Mouse (Mus musculus): ENCODE data around the gene Calcrl.

Calcrl gene

DNA sequence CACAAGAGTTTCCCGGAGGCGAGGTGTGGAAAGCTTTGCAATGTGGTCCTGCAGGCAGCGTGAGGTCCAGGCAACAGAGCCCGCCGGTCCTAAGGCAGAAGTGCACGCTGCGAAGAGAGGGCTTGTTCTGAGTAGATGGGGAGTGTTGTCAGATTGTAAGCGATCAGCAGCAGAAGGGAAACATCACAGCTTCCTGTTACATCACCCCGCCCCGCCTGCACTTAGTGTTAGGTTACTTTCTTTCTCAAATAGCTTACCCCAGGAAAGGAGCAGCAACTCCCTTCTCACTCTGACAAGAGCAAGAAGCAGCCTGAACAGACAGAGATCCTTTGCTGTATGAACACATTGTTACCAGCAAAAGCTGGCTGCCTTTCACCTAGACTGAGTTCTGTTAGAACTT, at the start of gene Calcrl:
Gene Calcrl (minus strand): TSS at position 274 of the 400 bp plus-strand sequence.
- CTCF ChIA-PET = interaction anchor here in 1 of 4 experiments (1.1 kb wide), 1 partner anchor 30 kb away, joined by 3 read pairs; no protein-coding TSS in a partner anchor
- POLR2A ChIA-PET = no interaction called here

GRCm38 (mm10) chr2:84474651-84475050, 49.4 kb upstream of the Calcrl start:
- ChIA-PET CTCF (interaction anchor here in 3 of 4 experiments (0.7 to 1.5 kb wide), 7 partner anchors 15 to 424 kb away, joined by 3 to 5 read pairs (median 4); no protein-coding TSS in a partner anchor), POLR2A (interaction anchor here (0.6 to 4.2 kb wide), 22 partner anchors 8 to 586 kb away, joined by 3 to 38 read pairs (median 3); partner anchors contain the start of genes Ctnnd1 (in 1 of the 4) and Slc43a1 (in 1 of the 4))

GRCm38 (mm10) chr2:84473941-84474530, 48.8 kb upstream of the Calcrl start:
- POLR2A ChIA-PET = interaction anchor here in 3 of 4 experiments (0.6 to 4.2 kb wide), 19 partner anchors 8 to 586 kb away, joined by 3 to 38 read pairs (median 4); partner anchors contain the start of genes Ctnnd1 (in 1 of the 3) and Slc43a1 (in 1 of the 3)

GRCm38 (mm10) chr2:84467391-84467790, 42.2 kb upstream of the Calcrl start:
- CTCF ChIA-PET = no interaction called here
- POLR2A ChIA-PET = interaction anchor here in 2 of 4 experiments (0.7 to 1.4 kb wide), 5 partner anchors 10 to 270 kb away, joined by 3 to 5 read pairs (median 3); no protein-coding TSS in a partner anchor

More at GRCm38 (mm10) chr2:84473941-84474530, 48.8 kb upstream of the Calcrl start:
- CTCF ChIA-PET = interaction anchor here in 2 of 4 experiments (0.6 to 1.3 kb wide), 3 partner anchors 19 to 179 kb away, joined by 4 to 5 read pairs (median 4); no protein-coding TSS in a partner anchor

DNA sequence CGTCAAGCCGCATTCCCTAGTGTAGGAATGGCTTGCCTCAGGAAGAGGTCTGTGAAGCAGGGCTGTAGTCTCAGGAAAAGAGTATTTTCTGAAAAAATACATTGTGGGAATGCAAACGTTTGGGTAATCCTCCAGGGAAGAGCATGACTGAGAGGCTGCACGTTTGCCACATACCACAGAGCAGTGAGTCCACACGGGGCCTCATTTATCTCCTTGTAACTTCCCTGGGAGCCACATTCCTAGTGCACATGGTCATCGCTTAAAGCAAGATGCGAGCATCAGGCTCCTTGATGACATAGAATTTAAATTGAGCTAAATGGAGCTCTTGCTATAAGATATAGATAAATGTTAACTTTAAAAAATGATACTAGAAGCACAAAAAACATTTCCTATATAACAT, 39.7 kb upstream of the Calcrl start:
- ChIA-PET CTCF (interaction anchor here in 1 of 4 experiments (0.7 kb wide), 1 partner anchor 11 kb away, joined by 4 read pairs; the partner anchor contains the start of gene Tfpi), POLR2A (interaction anchor here in 2 of 4 experiments (0.9 to 1.5 kb wide), 3 partner anchors 16 to 205 kb away, joined by 3 to 7 read pairs (median 6); no protein-coding TSS in a partner anchor)

DNA sequence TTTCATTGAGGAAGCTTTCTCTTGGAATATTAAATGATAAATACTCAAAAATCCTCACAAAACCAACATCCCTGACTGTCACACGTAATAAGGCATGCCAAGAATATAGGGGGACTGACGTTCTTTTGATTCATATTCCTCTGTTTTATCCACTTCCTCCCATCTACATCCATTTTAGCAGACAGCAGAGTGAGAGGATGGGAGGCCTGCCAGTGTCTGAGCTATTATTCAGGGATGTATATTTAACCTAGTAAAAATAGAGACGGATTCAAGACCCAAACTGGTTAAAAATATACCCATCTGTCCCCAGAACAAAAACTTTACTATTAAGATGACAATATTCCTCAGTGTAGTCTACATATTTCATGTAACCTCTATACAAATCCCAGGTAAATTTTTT, 37.2 kb upstream of the Calcrl start:
- CTCF ChIA-PET = no interaction called here
- POLR2A ChIA-PET = interaction anchor here in 2 of 4 experiments (0.7 to 5.0 kb wide), 4 partner anchors 9 to 199 kb away, joined by 3 to 38 read pairs (median 4); partner anchors contain the start of gene Tfpi (in 1 of the 2)

DNA sequence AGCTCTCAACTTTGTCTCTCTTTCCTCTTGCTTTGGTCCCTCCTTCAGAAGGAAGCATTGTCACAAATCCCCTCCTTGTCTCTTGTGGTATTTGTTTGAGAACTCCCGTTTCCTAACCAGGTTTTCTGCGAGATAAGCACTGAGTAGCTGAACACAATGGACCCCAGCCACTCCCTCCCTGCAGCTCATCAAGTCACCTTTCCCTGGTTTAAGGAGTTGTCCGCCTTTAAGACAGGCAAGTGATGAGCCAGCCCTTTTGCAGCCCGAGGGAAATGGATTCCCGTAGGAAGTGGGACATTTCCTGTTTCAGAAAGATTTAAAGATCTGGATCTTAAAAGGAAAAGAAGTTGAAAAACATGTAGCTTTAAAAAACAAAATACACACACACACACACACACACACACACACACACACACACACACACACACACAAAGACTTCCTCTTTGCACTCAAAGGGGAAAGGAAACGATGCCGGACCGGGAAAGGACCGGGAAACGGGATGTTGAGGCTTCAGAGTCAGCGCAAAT, 34.5 kb upstream of the Calcrl start:
- ChIA-PET CTCF (interaction anchor here (0.6 to 1.8 kb wide), 15 partner anchors 9 to 695 kb away, joined by 3 to 14 read pairs (median 3); partner anchors contain the start of gene Tfpi (in 1 of the 4)), POLR2A (interaction anchor here (0.6 to 5.0 kb wide), 24 partner anchors 9 to 351 kb away, joined by 3 to 38 read pairs (median 4); partner anchors contain the start of genes Ctnnd1 (in 3 of the 4) and Tfpi (in 2 of the 4))

DNA sequence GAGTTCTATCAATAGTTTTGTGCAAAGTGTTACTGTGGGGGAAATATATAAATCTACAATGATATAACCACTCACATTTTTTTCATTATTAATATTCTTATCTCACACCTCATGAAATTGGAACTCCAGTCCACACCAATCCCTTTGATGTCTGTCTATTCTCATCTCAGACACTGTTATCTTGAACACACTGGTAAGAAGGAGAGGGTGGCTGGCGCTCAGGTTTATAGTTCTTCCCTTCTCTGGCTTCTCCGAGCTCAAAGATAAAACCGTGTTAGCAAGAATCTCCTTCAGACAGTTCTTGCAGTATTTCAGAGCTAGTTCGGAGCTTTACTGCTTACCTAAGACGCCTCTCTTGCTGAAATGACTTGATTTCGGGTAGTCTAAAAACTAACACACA, 32.0 kb upstream of the Calcrl start:
- ChIA-PET POLR2A (interaction anchor here in 2 of 4 experiments (0.9 to 2.2 kb wide), 10 partner anchors 10 to 285 kb away, joined by 3 to 6 read pairs (median 3); partner anchors contain the start of gene Tfpi (in 1 of the 2)), CTCF (interaction anchor here in 2 of 4 experiments (0.8 to 1.3 kb wide), 5 partner anchors 20 to 341 kb away, joined by 3 to 6 read pairs (median 3); partner anchors contain the start of genes Ube2l6 (in 2 of the 2) and Tfpi (in 1 of the 2))

GRCm38 (mm10) chr2:84455236-84455799, 30.1 kb upstream of the Calcrl start:
- ChIA-PET POLR2A (interaction anchor here (0.6 to 1.3 kb wide), 10 partner anchors 19 to 203 kb away, joined by 3 to 5 read pairs (median 4); no protein-coding TSS in a partner anchor), CTCF (interaction anchor here (0.6 to 2.1 kb wide), 42 partner anchors 13 to 828 kb away, joined by 3 to 28 read pairs (median 5); partner anchors contain the start of gene Tfpi (in 2 of the 4))

DNA sequence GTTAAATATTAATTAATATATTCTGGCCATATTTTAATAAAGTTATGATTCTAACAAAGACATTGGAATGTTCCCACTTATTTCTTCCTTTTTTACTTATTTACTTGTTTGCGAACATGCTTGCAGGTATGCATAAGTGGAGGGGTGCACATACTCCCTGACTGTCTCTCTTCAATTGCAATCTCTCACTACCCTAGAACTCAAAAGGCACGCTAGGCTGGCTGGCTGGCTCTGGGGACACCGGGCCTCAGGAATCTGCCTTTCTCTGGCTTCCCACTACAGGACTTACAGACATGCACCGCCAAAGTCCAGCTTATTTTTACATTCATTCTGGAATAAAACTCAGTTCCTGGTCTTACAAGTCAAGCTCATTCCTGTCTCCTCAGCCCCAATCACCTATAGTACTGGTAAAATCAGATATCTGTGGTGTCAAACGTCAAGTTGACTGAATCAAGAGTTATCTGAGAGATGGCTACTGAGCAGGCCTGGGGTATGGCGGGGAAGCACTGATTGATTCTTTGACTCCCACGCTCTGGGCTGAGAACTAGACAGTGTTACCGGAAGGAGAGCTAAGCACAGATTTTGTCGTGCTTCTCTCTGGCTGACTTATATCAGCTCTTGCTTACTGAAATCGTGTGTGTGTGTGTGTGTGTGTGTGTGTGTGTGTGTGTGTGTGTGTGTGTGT, 29.5 kb upstream of the Calcrl start:
- ChIA-PET CTCF (interaction anchor here (0.5 to 2.1 kb wide), 70 partner anchors 13 to 964 kb away, joined by 3 to 28 read pairs (median 4); partner anchors contain the start of genes Tfpi (in 2 of the 4), Ctnnd1 (in 1 of the 4), Gm28635 (in 1 of the 4) and Ube2l6 (in 1 of the 4)), POLR2A (interaction anchor here (0.5 to 1.9 kb wide), 16 partner anchors 20 to 575 kb away, joined by 3 to 5 read pairs (median 4); partner anchors contain the start of gene Slc43a3 (in 1 of the 4))

DNA sequence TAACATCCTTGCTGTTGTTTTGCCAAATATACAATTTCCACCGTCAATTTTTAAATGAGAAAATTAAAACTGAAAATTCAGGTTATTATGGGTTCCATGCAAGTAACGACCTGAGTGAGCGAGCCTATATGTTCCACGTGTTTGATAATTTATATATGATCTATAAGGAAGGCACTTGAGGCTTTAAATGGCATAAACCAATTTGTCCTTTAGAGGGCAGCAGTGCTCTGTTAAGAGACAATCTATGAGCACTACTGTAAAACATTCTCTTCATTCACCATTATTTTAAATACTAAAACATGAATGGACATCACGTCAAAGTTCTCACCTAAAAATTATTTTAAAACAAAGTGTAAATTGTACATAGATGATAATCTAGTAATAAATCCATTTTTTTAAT, 28.8 kb upstream of the Calcrl start:
- CTCF ChIA-PET = interaction anchor here in 3 of 4 experiments (0.6 to 2.1 kb wide), 12 partner anchors 21 to 435 kb away, joined by 3 to 28 read pairs (median 5); no protein-coding TSS in a partner anchor

DNA sequence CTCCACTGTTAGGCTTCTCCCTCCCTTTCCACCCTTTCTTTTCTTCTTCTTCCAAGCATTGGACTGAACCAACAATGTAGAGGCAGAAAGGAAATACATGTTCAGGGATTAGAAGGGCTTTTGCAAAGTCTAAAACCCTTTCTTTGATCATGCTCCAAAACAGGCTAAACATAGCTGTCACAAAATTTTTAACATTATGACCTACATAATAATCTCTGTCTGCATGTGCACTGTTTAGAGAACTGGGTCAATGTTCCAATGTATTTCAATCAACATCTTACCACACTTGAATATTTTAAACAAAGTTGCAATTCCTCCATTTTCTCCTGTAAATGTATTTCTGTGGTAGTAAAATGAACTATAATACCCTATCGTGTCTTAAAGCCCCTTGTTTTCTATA, 20.3 kb upstream of the Calcrl start:
- POLR2A ChIA-PET = no interaction called here
- CTCF ChIA-PET = no interaction called here

More for the DNA sequence above, 28.8 kb upstream of the Calcrl start:
- POLR2A ChIA-PET = interaction anchor here in 2 of 4 experiments (0.7 to 1.9 kb wide), 6 partner anchors 15 to 210 kb away, joined by 3 to 5 read pairs (median 4); no protein-coding TSS in a partner anchor

DNA sequence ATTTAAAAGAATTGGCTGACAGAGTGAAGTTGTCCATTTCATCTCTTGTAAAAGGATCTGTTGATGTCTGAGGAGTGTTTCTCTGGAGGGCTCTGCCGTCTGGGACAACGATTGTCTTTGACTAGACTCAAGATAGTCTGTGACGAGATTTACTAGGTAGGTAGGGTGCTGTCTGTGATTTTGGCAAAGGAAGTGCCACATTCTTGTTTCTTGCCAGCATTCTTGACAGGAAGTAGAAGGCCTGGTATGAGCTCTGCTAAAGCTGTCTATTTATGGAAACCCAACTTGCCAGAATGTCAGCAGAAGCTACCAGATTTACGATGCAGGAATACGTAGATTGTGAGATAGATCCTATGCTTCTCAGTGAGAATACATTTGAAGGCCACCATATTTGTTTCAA, 16.7 kb upstream of the Calcrl start:
- POLR2A ChIA-PET = interaction anchor here in 1 of 4 experiments (1.9 kb wide), 1 partner anchor 9 kb away, joined by 6 read pairs; no protein-coding TSS in a partner anchor
- CTCF ChIA-PET = no interaction called here

DNA sequence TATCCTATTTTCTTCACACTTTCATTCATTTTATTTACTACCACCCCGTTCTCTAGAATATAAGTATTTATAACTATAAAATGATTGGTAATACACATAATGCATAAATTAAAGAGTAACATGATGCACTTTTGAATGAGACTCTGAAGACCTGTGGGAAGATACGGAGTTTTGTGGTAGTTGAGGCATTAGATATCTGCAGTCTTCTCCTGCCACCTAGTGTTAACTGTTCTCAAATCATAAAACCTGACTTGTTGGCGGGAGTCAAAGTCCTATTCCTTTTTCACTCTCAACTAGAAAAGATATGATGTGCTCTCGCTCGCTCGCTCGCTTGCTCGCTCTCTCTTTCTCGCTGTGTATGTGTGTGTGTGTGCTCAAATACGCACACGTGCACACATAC, 4.5 kb upstream of the Calcrl start:
- ChIA-PET CTCF (no interaction called here), POLR2A (no interaction called here)

- ChIA-PET CTCF (no interaction called here), POLR2A (no interaction called here)
Observed at GRCm38 (mm10) chr2:84428836-84429235, 3.6 kb upstream of the Calcrl start.

GRCm38 (mm10) chr2:84426531-84426930, 1.3 kb upstream of the Calcrl start:
- ChIA-PET CTCF (no interaction called here), POLR2A (interaction anchor here in 2 of 4 experiments (0.6 to 0.8 kb wide), 2 partner anchors 14 to 1180 kb away, joined by 3 read pairs; no protein-coding TSS in a partner anchor)

- ChIA-PET CTCF (no interaction called here), POLR2A (no interaction called here)
Observed at GRCm38 (mm10) chr2:84416501-84416900, 8.7 kb downstream of the Calcrl start.
